Mouse (Mus musculus) forebrain, embryonic 12.5 days (tissue): ENCODE data around the gene Zmat1. TPM values are rescaled to one million over a fixed set of nuclear protein-coding genes. Genes with fewer than 3 reads are reported as not detected.

Source experiments
- ATAC-seq: fragments of 200-750 bp; cut with Nextera tagmentation; 2 replicates; pipeline ENCODE4 v1.8.0; 2017; ENCODE audit warnings: moderate TSS enrichment; ENCODE audit not compliant: low FRiP score
- H3K27ac ChIP-seq: fragments of 300-500 bp; sonication (generic); 2 replicates; pipeline ENCODE4 v1.5.1; 2016; ENCODE audit warnings: mild to moderate bottlenecking
- H3K27me3 ChIP-seq: fragments of 300-500 bp; sonication (generic); 2 replicates; pipeline ENCODE4 v1.6.1; 2016; ENCODE audit warnings: mild to moderate bottlenecking
- H3K36me3 ChIP-seq: fragments of 300-500 bp; sonication (generic); replicated peaks from 2 replicates; pipeline ENCODE4 v1.6.1; 2016; ENCODE audit warnings: mild to moderate bottlenecking
- H3K4me1 ChIP-seq: fragments of 300-500 bp; sonication (generic); 2 replicates; pipeline ENCODE4 v1.6.1; 2016
- H3K4me2 ChIP-seq: fragments of 300-500 bp; sonication (generic); 2 replicates; pipeline ENCODE4 v1.6.1; 2016; ENCODE audit warnings: mild to moderate bottlenecking, moderate library complexity
- H3K4me3 ChIP-seq: fragments of 300-500 bp; sonication (generic); replicated peaks from 2 replicates; pipeline ENCODE4 v1.5.1; 2016; ENCODE audit warnings: mild to moderate bottlenecking
- H3K9ac ChIP-seq: fragments of 300-500 bp; sonication (generic); 2 replicates; pipeline ENCODE4 v1.6.1; 2016; ENCODE audit warnings: mild to moderate bottlenecking
- H3K9me3 ChIP-seq: fragments of 300-500 bp; sonication (generic); 2 replicates; pipeline ENCODE4 v1.6.1; 2016
- WGBS: fragments of 180-500 bp; shearing (Covaris S2); methylation state at CpG from one replicate; pipeline ENCODE4 v1.1.7; 2016; 5-methylcytosine and 5-hydroxymethylcytosine counted together
- polyA plus RNA-seq: library from polyadenylated mRNA; unstranded; fragments of >200 nt; fragmentation: Nextera tagmentation; extraction: Ambion mirVana; gene quantifications from 2 replicates; pipeline ENCODE4 v1.2.1, GENCODE M21; 2016

Gene Zmat1
- polyA plus RNA-seq, 1 experiment from 2014 or later = 6.7 TPM

DNA sequence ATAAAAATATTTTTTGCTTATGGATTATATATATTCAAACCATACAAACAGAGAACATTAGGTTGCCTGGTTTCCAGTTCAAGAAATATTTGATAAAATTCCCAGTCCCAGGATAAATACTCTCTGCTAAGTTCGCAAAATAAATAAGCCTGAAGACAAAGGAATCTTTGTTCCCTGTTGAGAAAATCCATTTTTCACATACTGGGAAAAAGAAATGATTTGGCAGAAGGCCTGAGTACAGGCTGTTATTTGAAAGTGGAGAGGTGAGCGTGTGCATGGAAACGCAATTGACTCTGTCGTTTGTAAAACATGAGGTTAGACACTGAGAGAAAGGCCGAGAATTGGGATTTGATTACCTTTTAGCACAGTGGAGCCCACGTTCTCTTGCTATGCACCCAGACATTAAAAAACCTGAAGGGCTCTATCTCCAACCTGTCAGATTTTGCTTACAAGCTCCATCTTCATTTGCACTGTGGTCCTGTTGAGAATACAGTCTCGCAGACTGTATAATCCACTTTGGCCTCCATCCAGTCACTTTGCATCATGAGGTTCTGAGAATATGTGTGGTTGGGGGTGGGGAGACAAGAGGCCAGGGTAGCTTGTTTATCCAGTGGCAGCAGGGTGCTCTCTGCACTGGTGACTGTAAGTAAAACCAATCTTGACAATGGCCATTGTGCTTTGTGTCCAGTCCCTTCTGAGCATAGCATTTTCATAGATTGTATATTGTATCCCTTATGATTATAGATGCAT lies 85.2 kb downstream of the Zmat1 start:
- 0 out of 2 replicates have a peak, but pooled peaks cover 4% of the 10 kb centered on the region for H3K27me3 ChIP-seq
- no peaks in the 10 kb centered on the region for H3K9me3 ChIP-seq
- no peak overlapping the region for H3K4me3 ChIP-seq
- H3K27ac ChIP-seq = 0 out of 2 replicates have a peak overlapping the region, but pooled peaks have one; percentile 19
- H3K36me3 ChIP-seq = no peaks in the 10 kb centered on the region
- 67% methylated on average over 7 of the region's 7 CpGs for WGBS
- H3K4me2 ChIP-seq = no peak overlapping the region
- H3K9ac ChIP-seq = no peak overlapping the region
- no peaks in the 10 kb centered on the region for H3K4me1 ChIP-seq
- no peak for ATAC-seq

Other genes with a start within 250 kb of the Zmat1 start
- gene Armcx2, start 200.0 kb downstream of the Zmat1 start, polyA plus RNA-seq = 72.8 and 77.5 TPM in 2 replicates
- 0.28 and 0.62 TPM in 2 replicates for gene Nxf2, start 44.5 kb downstream of the Zmat1 start, polyA plus RNA-seq
- not detected in 2 replicates for gene Gm15023, start 168.4 kb upstream of the Zmat1 start, polyA plus RNA-seq
- 7.4 and 7.9 TPM in 2 replicates for gene Tceal6, start 201.5 kb upstream of the Zmat1 start, polyA plus RNA-seq